Mouse (Mus musculus) intestine, postnatal 0 days (tissue): ENCODE data around the gene Ctsd. TPM values are rescaled to one million over a fixed set of nuclear protein-coding genes. Genes with fewer than 3 reads are reported as not detected.

Experiments
- ATAC-seq: fragments of 200-750 bp; cut with Nextera tagmentation; 2 replicates; pipeline ENCODE4 v1.8.0; 2017; ENCODE audit warnings: mild to moderate bottlenecking, moderate TSS enrichment, moderate library complexity
- H3K27ac ChIP-seq: fragments of 300-500 bp; sonication (generic); 2 replicates; pipeline ENCODE4 v1.5.1; 2014; ENCODE audit warnings: mild to moderate bottlenecking, low read depth, low read length, moderate library complexity
- H3K27me3 ChIP-seq: fragments of 300-500 bp; sonication (generic); replicated peaks from 2 replicates; pipeline ENCODE4 v1.6.1; 2014; ENCODE audit warnings: low read length, mixed read lengths; ENCODE audit not compliant: control insufficient read depth, insufficient read depth
- H3K36me3 ChIP-seq: fragments of 300-500 bp; sonication (generic); 2 replicates; pipeline ENCODE4 v1.6.1; 2014; ENCODE audit warnings: mild to moderate bottlenecking, moderate library complexity; ENCODE audit not compliant: control insufficient read depth, insufficient read depth
- H3K4me1 ChIP-seq: fragments of 300-500 bp; sonication (generic); replicated peaks from 2 replicates; pipeline ENCODE4 v1.6.1; 2014; ENCODE audit warnings: antibody characterized with exemption, low read length, mixed read lengths; ENCODE audit not compliant: control insufficient read depth, insufficient read depth
- H3K4me2 ChIP-seq: fragments of 300-500 bp; sonication (generic); replicated peaks from 2 replicates; pipeline ENCODE4 v1.6.1; 2014; ENCODE audit warnings: low read depth, mild to moderate bottlenecking, moderate library complexity
- H3K4me3 ChIP-seq: fragments of 300-500 bp; sonication (generic); 2 replicates; pipeline ENCODE4 v1.5.1; 2014; ENCODE audit warnings: low read depth, low read length
- H3K9ac ChIP-seq: fragments of 300-500 bp; sonication (generic); 2 replicates; pipeline ENCODE4 v1.6.1; 2014; ENCODE audit warnings: mild to moderate bottlenecking, low read depth, low read length
- H3K9me3 ChIP-seq: fragments of 300-500 bp; sonication (generic); 2 replicates; pipeline ENCODE4 v1.6.1; 2016; ENCODE audit warnings: mixed run types; ENCODE audit not compliant: control insufficient read depth
- CTCF ChIP-seq: sonication (generic); IDR thresholded peaks from 2 replicates; pipeline ENCODE4 v1.5.1; 2016; ENCODE audit warnings: low read depth, mild to moderate bottlenecking, control low read depth, antibody characterized with exemption, moderate library complexity
- WGBS: fragments of 180-500 bp; shearing (Covaris S2); extraction: QIAGEN DNeasy Blood & Tissue Kit; methylation state at CpG from one replicate; pipeline ENCODE4 v1.1.7; 2014; 5-methylcytosine and 5-hydroxymethylcytosine counted together
- polyA plus RNA-seq: library from polyadenylated mRNA; unstranded; fragments of >200 nt; fragmentation: Nextera tagmentation; extraction: Ambion mirVana; gene quantifications from 2 replicates; pipeline ENCODE4 v1.2.1, GENCODE M21; 2015

Ctsd gene
- polyA plus RNA-seq, 1 experiment from 2014 or later, result 496 TPM

DNA sequence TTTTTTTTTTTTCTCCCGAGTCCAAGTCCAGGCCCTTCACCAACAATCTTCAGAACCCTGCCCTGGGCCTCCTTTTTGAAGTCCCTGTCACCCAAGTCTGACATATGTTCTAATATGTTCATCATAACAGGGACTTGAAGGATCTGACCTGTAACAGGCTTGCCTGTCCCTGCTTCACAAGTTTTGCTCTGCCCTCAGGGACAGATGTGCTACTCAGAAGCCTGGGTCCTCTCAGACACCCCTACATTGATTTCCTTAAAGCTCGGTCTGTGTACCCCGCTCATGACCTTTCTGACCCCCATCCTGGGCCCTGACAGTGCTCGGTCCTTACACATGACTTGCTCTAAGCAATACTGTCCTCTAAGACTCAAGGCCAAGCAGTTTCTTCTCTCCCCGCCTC, 14.8 kb downstream of the Ctsd start:
- H3K4me2 ChIP-seq, result no peak overlapping the region
- TF ChIP-seq CTCF, result no peak
- peaks cover 26% of the 10 kb centered on the region; the same call in 1 of the 2 replicates for H3K36me3 ChIP-seq
- H3K4me3 ChIP-seq, result no peak overlapping the region
- no peak for ATAC-seq
- H3K9ac ChIP-seq, result no peak overlapping the region
- WGBS, result 78% methylated on average over 5 of the region's 5 CpGs
- H3K9me3 ChIP-seq, result no peaks in the 10 kb centered on the region
- H3K4me1 ChIP-seq, result no peaks in the 10 kb centered on the region
- peaks cover 29% of the 10 kb centered on the region for H3K27me3 ChIP-seq
- no peak overlapping the region for H3K27ac ChIP-seq

DNA sequence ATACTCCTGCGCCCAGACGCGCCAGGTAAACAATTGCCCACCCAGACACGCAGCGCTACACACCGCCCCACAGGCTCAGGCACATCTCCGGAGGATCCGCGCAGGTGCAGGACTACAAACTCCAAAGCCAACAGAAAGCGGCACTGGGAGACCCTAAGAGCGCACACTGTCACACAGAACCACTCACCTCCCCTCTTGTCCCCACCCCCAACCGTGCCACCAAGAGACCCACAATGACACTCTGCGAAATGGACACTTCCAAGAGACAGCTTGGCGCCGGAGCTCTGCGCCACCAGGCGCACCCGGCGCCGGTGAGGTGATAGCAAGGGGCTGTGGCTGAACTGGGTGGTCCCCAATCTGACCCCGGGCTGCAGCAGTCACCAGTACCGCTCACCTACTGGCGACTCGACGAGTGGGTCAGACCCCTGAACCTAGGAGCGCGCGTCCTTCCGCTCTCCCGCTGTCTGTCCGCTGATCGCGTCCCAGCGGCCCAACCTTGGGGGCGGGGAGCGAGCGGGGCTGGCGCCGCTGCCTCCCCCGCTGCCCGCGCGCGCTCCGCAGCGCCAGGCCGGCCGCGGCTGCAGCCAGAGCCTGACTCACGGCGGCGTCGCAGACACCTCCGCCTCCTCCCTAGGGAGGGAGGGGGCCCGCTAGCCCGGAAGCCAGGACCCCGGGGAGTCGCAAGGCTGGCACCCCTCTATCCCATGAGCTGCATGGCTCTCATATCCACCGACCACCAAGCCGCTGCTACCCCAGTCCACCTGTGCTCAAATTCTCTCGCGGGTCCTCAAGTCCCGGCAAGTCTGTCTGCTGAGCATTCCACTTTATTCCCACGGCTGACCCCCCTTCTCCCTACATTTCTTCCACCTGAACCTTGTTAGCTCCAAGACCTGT, 15.8 kb downstream of the Ctsd start:
- WGBS, result 2% methylated on average over 54 of the region's 64 CpGs
- H3K4me1 ChIP-seq, result no peaks in the 10 kb centered on the region
- H3K4me2 ChIP-seq, result peak overlapping the region; percentile 63
- peak overlapping the region; percentile 35 for H3K4me3 ChIP-seq
- H3K27ac ChIP-seq, result no peak overlapping the region
- no peak for TF ChIP-seq CTCF
- H3K27me3 ChIP-seq, result peaks cover 29% of the 10 kb centered on the region
- H3K9me3 ChIP-seq, result no peaks in the 10 kb centered on the region
- ATAC-seq, result no peak
- no peak overlapping the region for H3K9ac ChIP-seq
- H3K36me3 ChIP-seq, result peaks cover 15% of the 10 kb centered on the region; the same call in 1 of the 2 replicates

DNA sequence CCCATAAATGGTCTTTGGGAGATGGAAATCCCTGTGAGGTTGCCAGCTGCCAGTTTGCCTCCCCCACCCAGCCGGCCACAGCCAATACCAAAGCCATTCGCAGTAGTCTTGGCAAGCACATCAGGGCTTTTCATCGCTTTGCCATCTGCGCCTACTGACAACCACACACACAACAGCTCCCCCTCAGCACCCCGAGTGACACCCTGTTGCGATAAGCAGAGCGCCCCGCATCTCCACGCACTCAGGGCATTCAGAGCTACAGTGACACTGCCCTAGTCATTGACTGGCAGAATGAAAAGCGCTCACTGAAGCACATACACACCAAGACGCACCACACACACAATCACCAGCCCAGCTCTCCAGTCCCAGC, 16.5 kb downstream of the Ctsd start:
- no peak for TF ChIP-seq CTCF
- Histone ChIP-seq H3K9me3 (no peaks in the 10 kb centered on the region), H3K4me3 (peak overlapping the region; percentile 35), H3K27me3 (peaks cover 29% of the 10 kb centered on the region), H3K4me2 (peak overlapping the region; percentile 63), H3K36me3 (peaks cover 9% of the 10 kb centered on the region; the same call in 1 of the 2 replicates), H3K27ac (no peak overlapping the region), H3K4me1 (no peaks in the 10 kb centered on the region), H3K9ac (no peak overlapping the region)
- 19% methylated on average over 11 of the region's 11 CpGs for WGBS
- no peak for ATAC-seq

DNA sequence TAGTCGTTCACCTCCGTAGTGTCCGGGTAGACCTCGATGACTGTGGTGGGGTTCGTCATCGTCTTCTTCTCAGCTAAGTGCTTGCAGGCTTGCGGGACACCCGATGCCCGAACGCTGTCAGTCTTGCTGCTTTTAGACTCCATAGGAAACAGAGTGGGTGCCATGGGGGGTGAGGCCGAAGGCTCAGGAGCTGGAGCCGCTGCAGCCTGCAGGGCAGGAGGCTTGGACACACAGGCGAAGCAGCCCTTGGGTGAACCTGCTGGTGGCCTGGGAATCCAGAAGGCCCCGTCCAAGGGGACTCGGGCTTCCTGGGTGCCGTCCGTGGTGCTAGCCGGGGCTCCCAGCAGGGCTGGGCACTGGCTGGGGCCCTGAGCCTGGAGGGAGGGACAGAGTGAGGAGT, 16.9 kb downstream of the Ctsd start:
- TF ChIP-seq CTCF, result no peak
- 81% methylated on average over 18 of the region's 18 CpGs for WGBS
- Histone ChIP-seq H3K9me3 (no peaks in the 10 kb centered on the region), H3K4me1 (no peaks in the 10 kb centered on the region), H3K27me3 (peaks cover 29% of the 10 kb centered on the region), H3K4me2 (no peak overlapping the region), H3K4me3 (no peak overlapping the region), H3K9ac (no peak overlapping the region), H3K27ac (no peak overlapping the region), H3K36me3 (peaks cover 4% of the 10 kb centered on the region; the same call in 1 of the 2 replicates)
- ATAC-seq, result no peak

DNA sequence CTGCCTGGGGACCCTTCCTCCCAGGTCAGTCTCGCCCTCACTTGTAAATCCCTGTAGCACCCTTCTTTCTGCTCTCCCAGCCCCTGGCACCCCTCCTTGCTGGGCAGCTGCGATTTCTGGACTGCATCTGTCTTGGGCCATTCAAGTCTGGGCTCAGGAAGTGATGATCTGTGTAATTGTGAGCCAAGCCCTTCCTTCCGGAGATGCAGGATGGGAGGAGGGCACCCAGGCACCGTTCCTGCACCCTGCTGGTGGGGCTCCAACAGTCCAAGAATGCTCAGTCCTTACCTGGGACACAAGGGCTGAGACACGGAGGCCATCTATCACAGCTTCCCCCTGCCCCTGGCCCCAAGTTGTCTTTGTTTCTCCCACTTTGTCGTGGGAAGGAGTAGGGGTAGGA, 18.0 kb downstream of the Ctsd start:
- no peak for ATAC-seq
- no peak overlapping the region for H3K27ac ChIP-seq

DNA sequence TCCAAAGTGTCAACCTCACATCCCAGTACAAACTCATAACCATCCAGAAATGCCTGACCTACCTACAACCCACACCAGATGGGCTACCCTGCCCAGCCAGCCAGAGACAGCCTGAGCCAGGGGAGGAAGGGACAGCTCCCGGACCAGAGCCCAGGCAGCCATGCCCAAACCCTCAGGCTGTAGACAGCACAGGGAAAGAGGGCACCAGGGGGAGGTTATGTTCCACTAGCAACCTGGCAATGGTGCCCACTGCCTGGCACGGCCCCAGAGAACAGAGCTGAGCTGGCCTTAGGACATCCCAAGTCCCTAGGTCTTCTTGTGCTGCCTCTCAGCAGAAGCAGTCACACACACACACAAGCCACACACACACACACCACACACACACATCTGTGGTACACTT, 19.0 kb downstream of the Ctsd start:
- H3K4me1 ChIP-seq, result no peaks in the 10 kb centered on the region

More for the DNA sequence above, 18.0 kb downstream of the Ctsd start:
- no peak overlapping the region for H3K9ac ChIP-seq
- no peaks in the 10 kb centered on the region for H3K36me3 ChIP-seq
- no peaks in the 10 kb centered on the region for H3K9me3 ChIP-seq
- no peak overlapping the region for H3K4me3 ChIP-seq
- 60% methylated on average over 6 of the region's 6 CpGs for WGBS
- H3K27me3 ChIP-seq, result peaks cover 29% of the 10 kb centered on the region
- no peak for TF ChIP-seq CTCF
- no peaks in the 10 kb centered on the region for H3K4me1 ChIP-seq
- no peak overlapping the region for H3K4me2 ChIP-seq

More for the DNA sequence above, 19.0 kb downstream of the Ctsd start:
- H3K27me3 ChIP-seq, result peaks cover 29% of the 10 kb centered on the region
- H3K36me3 ChIP-seq, result no peaks in the 10 kb centered on the region
- H3K9ac ChIP-seq, result no peak overlapping the region
- H3K9me3 ChIP-seq, result no peaks in the 10 kb centered on the region
- no peak for TF ChIP-seq CTCF
- H3K4me2 ChIP-seq, result no peak overlapping the region
- 75% methylated on average over 2 of the region's 2 CpGs for WGBS
- H3K27ac ChIP-seq, result no peak overlapping the region
- ATAC-seq, result no peak
- no peak overlapping the region for H3K4me3 ChIP-seq
